Mouse (Mus musculus) midbrain, embryonic 14.5 days (tissue): ENCODE results near the gene B230217C12Rik. TPM values are rescaled to one million over a fixed set of nuclear protein-coding genes. Genes with fewer than 3 reads are reported as not detected.

Experiments
- ATAC-seq: fragments of 200-750 bp; cut with Nextera tagmentation; 2 replicates; pipeline ENCODE4 v1.8.0; 2017; ENCODE audit warnings: moderate number of reproducible peaks, moderate library complexity; ENCODE audit not compliant: low FRiP score, low TSS enrichment
- DNase-seq: peaks from one replicate; pipeline ENCODE4 v3.0.0-alpha.2; 2015
- H3K27ac ChIP-seq: fragments of 300-500 bp; sonication (generic); replicated peaks from 2 replicates; pipeline ENCODE4 v1.5.1; 2014; ENCODE audit warnings: mild to moderate bottlenecking, low read depth, low read length, moderate library complexity
- H3K27me3 ChIP-seq: fragments of 300-500 bp; sonication (generic); 2 replicates; pipeline ENCODE4 v1.6.1; 2014; ENCODE audit warnings: low read length, control low read depth, mixed read lengths; ENCODE audit not compliant: control insufficient read depth, insufficient read depth
- H3K36me3 ChIP-seq: fragments of 300-500 bp; sonication (generic); 2 replicates; pipeline ENCODE4 v1.6.1; 2014; ENCODE audit warnings: low read length, control low read depth; ENCODE audit not compliant: control insufficient read depth, insufficient read depth
- H3K4me1 ChIP-seq: fragments of 300-500 bp; sonication (generic); 2 replicates; pipeline ENCODE4 v1.6.1; 2014; ENCODE audit warnings: mild to moderate bottlenecking, antibody characterized with exemption, low read length, control low read depth; ENCODE audit not compliant: control insufficient read depth, insufficient read depth
- H3K4me2 ChIP-seq: fragments of 300-500 bp; sonication (generic); 2 replicates; pipeline ENCODE4 v1.6.1; 2014; ENCODE audit warnings: mild to moderate bottlenecking, low read length, moderate library complexity
- H3K4me3 ChIP-seq: fragments of 300-500 bp; sonication (generic); replicated peaks from 2 replicates; pipeline ENCODE4 v1.5.1; 2014; ENCODE audit warnings: low read depth, low read length
- H3K9ac ChIP-seq: fragments of 300-500 bp; sonication (generic); replicated peaks from 2 replicates; pipeline ENCODE4 v1.6.1; 2014; ENCODE audit warnings: mild to moderate bottlenecking, low read length, moderate library complexity
- H3K9me3 ChIP-seq: fragments of 300-500 bp; sonication (generic); 2 replicates; pipeline ENCODE4 v1.6.1; 2016; ENCODE audit warnings: low read length, control low read depth, mixed read lengths; ENCODE audit not compliant: control insufficient read depth
- WGBS: fragments of 180-500 bp; shearing (Covaris S2); extraction: QIAGEN DNeasy Blood & Tissue Kit; methylation state at CpG from one replicate; pipeline ENCODE4 v1.1.7; 2014; 5-methylcytosine and 5-hydroxymethylcytosine counted together
- polyA plus RNA-seq: library from polyadenylated mRNA; unstranded; fragments of >200 nt; fragmentation: Nextera tagmentation; extraction: Ambion mirVana; gene quantifications from 2 replicates; pipeline ENCODE4 v1.2.1, GENCODE M21; 2014

B230217C12Rik gene
- polyA plus RNA-seq: 32.4 and 36.5 TPM in 2 replicates

DNA sequence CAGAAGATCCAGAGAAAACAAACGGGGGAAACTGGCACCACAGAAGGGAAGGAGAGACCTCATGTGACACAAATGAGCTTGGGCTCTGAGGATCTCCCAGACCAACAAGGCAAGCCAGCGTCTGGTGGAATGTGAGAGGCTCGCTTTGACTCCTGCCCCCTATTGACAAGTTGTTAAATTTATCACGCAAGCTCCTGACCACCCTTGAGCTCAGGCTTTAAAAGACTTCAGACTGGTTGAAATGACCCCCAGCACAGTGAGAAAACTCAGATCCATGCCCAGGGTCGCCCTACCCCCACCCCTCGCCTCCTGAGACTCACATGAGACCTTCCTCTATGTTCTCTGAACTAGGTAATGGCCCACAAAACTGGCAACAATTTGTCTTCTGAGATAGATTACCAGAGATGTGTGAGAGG is at the start of gene B230217C12Rik:
Gene B230217C12Rik (plus strand): TSS at position 242 of the 416 bp plus-strand sequence.
- H3K36me3 ChIP-seq: peaks cover 23% of the 10 kb centered on the region
- H3K9ac ChIP-seq: peak within 1 kb of the TSS; percentile 70
- no peaks in the 10 kb centered on the region for H3K27me3 ChIP-seq
- 4% methylated on average over 6 of the region's 6 CpGs for WGBS
- DNase-seq: peak; percentile 82
- peak within 1 kb of the TSS; percentile 65 for H3K4me2 ChIP-seq
- 0 out of 2 replicates have a peak, but pooled peaks have one; percentile 48 for ATAC-seq
- H3K27ac ChIP-seq: peak within 1 kb of the TSS; percentile 92
- peaks cover 16% of the 10 kb centered on the region for H3K4me1 ChIP-seq
- H3K4me3 ChIP-seq: peak within 1 kb of the TSS; percentile 57
- no peaks in the 10 kb centered on the region for H3K9me3 ChIP-seq

DNA sequence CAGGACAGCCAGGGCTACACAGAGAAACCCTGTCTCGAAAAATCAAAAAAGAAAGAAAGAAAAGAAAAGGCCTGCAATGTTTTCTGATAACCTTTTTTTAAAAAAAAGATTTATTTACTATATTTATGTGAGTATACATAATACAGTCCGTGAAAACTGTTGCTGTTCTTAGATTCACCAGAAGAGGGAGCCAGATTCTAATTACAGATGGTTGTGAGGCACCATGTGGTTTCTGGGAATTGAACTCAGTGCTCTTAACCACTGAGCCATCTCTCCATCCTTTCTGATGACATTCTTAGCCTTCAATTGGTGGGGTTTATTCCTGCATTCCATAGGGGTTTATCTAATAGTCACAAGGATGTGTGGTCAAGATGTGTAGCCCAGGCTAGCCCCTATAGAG is 47.4 kb upstream of the B230217C12Rik start:
- Histone ChIP-seq H3K36me3 (no peaks in the 10 kb centered on the region), H3K27me3 (no peaks in the 10 kb centered on the region), H3K4me1 (no peaks in the 10 kb centered on the region), H3K4me3 (no peak overlapping the region), H3K27ac (no peak overlapping the region), H3K9ac (no peak overlapping the region), H3K9me3 (no peaks in the 10 kb centered on the region), H3K4me2 (no peak overlapping the region)
- ATAC-seq (no peak), DNase-seq (peak; percentile 83)
- WGBS: 6% methylated on average over 2 of the region's 2 CpGs

DNA sequence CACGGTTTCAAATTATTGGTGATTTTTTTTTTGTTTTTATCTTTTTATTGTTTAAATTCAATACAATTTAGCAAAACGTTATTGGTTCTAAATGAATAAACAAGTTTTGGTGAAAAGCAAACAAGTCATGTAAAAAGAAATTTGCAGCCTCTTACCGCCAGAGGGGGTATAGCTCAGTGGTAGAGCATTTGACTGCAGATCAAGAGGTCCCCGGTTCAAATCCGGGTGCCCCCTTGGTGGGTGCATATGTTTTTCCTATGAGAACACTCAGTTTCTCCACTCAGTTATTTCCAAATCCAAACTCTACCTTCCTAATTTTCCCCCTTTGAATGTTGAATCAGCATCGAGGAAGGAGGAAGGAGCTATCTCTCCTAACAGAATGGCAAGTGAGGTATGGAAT is 43.7 kb upstream of the B230217C12Rik start:
- H3K36me3 ChIP-seq: no peaks in the 10 kb centered on the region
- no peak overlapping the region for H3K4me2 ChIP-seq
- no peak overlapping the region for H3K4me3 ChIP-seq
- H3K9me3 ChIP-seq: no peaks in the 10 kb centered on the region
- 5% methylated on average over 6 of the region's 6 CpGs for whole genome bisulfite sequencing
- peaks cover 9% of the 10 kb centered on the region for H3K4me1 ChIP-seq
- no peak overlapping the region for H3K9ac ChIP-seq
- H3K27me3 ChIP-seq: no peaks in the 10 kb centered on the region
- H3K27ac ChIP-seq: no peak overlapping the region
- ATAC-seq (no peak), DNase-seq (peak; percentile 78)

DNA sequence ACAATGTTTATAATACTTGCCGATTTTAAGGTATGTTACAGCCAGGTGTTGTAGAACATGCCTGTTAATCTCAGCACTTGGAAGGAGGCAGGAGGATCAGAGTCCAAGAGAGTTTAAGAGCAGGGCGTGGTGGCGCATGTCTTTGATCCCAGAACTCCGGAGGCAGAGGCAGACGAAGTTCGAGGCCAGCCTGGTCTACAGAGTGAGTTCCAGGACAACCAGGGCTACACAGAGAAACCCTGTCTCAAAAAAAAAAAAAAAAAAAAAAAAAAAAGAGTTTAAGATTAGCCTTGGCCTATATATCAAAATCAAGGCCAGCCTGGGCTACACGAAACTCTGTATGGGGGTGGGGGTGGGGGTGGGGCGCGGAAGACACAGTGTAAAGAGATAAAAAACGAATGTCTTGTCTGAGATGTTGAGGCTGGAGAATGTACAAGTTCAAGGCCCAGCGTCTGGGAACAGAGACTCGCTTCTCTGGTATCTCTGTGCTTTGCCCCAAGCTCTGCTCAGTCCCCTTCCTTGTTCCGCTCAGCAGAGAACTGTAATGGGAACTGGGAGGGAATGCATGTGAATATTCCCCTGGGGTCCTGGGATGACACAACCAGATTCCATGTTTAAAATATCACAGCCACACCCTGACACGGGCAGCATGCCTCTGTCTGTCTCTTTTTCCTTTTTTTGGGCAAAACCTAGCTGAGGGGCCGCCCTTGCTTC is 43.1 kb upstream of the B230217C12Rik start:
- no peak overlapping the region for H3K9ac ChIP-seq
- H3K27ac ChIP-seq: no peak overlapping the region
- no peaks in the 10 kb centered on the region for H3K27me3 ChIP-seq
- ATAC-seq (no peak), DNase-seq (no peak)
- H3K9me3 ChIP-seq: no peaks in the 10 kb centered on the region
- H3K4me2 ChIP-seq: peak overlapping the region; percentile 72; the same call in 1 of the 2 replicates
- no peaks in the 10 kb centered on the region for H3K36me3 ChIP-seq
- 60% methylated on average over 15 of the region's 15 CpGs for WGBS
- H3K4me1 ChIP-seq: peaks cover 15% of the 10 kb centered on the region
- H3K4me3 ChIP-seq: no peak overlapping the region

DNA sequence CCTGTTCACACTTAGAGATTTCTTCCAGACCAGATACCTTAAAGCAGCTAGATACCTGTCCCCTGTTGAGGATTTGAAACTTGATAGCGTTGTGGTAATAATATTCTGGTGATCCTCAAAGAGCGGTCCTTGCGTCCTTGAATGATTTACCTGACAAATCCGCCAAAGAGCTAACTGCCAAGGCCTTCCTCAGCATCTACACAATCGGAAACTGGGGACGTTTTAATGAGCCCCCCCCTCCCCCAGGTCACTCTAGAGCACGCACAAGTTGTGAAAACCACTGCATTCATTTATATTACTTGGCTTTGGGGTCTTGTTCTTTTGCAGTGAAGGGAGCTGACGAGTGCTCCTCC is 42.5 kb upstream of the B230217C12Rik start:
- 31% methylated on average over 8 of the region's 8 CpGs for WGBS
- no peak for DNase-seq

DNA sequence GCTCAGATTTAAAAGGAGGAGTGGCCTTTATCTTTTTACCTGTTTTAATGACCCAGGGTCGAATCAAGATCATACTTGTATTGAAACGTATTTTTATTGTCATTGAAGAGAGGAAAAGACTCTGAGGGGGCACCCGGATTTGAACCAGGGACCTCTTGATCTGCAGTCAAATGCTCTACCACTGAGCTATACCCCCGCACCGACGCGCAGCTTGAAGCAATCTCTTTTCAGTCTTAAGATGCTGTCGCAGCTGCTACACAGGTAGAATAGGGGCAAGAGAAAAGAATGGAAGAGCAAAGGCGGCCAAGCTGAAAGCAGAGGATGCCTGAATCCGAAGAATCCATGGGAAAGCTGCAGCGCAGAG is 41.8 kb upstream of the B230217C12Rik start, which contains the start of gene Lasp1:
Gene Lasp1 (plus strand): TSS at position 219 of the 364 bp plus-strand sequence.
- Histone ChIP-seq H3K4me2 (peak within 1 kb of the TSS; percentile 72), H3K9ac (peak within 1 kb of the TSS; percentile 96), H3K27ac (peak within 1 kb of the TSS; percentile 96), H3K4me1 (peaks cover 19% of the 10 kb centered on the region), H3K36me3 (no peaks in the 10 kb centered on the region), H3K27me3 (no peaks in the 10 kb centered on the region), H3K4me3 (peak within 1 kb of the TSS; percentile 90), H3K9me3 (no peaks in the 10 kb centered on the region)
- WGBS: under 1% methylated on average over 11 of the region's 11 CpGs
- DNase-seq (peak; percentile 93), ATAC-seq (peak; percentile 72)

More for the DNA sequence above, 42.5 kb upstream of the B230217C12Rik start:
- Histone ChIP-seq H3K36me3 (no peaks in the 10 kb centered on the region), H3K4me3 (peak overlapping the region; percentile 90), H3K9me3 (no peaks in the 10 kb centered on the region), H3K27me3 (no peaks in the 10 kb centered on the region), H3K4me2 (peak overlapping the region; percentile 72), H3K27ac (0 out of 2 replicates have a peak overlapping the region, but pooled peaks have one; percentile 26), H3K9ac (no peak overlapping the region), H3K4me1 (peaks cover 18% of the 10 kb centered on the region)
- ATAC-seq: no peak

DNA sequence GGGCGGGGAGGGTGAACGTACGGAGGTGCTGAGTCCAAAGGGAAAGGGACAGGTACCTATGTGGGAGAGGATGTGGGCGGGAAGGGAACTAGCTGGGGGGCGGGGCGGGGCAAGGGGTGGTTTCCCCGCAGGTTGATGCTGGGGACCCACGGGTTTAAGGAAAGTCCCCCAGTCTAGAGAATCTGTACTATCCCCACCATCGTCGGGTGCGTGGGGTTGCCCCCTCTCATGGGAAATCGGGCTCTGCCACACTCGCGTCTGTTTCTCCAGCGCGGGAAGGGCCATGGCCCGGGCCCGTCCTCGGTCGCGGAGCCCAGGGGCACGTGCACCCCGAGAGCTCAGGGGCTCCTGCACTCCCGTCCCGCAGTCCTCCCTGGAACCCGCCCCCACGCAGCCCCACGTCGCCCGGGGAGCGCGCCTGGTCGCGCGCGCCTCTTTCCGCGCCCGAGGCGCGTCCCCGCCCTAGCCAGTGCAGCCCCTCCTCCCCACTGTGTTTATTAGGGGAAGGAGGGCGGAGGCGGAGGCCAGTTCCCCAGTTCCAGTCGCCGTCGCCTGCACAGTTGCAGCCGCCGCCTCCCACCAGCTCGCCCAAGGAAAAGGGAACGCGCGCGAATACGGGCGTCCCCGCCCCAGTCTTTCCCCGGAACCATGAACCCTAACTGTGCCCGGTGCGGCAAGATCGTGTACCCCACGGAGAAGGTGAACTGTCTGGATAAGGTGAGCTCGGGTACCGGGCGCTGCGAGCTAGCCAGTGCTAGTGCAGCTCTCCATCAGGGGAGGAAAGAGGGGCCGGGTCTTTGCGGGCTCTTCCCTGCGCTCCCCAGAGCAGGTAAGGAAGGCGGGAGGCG is 41.2 kb upstream of the B230217C12Rik start:
- no peaks in the 10 kb centered on the region for H3K36me3 ChIP-seq
- peak overlapping the region; percentile 96 for H3K27ac ChIP-seq
- peak overlapping the region; percentile 72 for H3K4me2 ChIP-seq
- no peaks in the 10 kb centered on the region for H3K27me3 ChIP-seq
- peaks cover 23% of the 10 kb centered on the region for H3K4me1 ChIP-seq
- ATAC-seq (peak; percentile 84), DNase-seq (peak; percentile 94)
- H3K4me3 ChIP-seq: peak overlapping the region; percentile 90
- H3K9ac ChIP-seq: peak overlapping the region; percentile 96
- WGBS: under 1% methylated on average over 71 of the region's 71 CpGs
- no peaks in the 10 kb centered on the region for H3K9me3 ChIP-seq

DNA sequence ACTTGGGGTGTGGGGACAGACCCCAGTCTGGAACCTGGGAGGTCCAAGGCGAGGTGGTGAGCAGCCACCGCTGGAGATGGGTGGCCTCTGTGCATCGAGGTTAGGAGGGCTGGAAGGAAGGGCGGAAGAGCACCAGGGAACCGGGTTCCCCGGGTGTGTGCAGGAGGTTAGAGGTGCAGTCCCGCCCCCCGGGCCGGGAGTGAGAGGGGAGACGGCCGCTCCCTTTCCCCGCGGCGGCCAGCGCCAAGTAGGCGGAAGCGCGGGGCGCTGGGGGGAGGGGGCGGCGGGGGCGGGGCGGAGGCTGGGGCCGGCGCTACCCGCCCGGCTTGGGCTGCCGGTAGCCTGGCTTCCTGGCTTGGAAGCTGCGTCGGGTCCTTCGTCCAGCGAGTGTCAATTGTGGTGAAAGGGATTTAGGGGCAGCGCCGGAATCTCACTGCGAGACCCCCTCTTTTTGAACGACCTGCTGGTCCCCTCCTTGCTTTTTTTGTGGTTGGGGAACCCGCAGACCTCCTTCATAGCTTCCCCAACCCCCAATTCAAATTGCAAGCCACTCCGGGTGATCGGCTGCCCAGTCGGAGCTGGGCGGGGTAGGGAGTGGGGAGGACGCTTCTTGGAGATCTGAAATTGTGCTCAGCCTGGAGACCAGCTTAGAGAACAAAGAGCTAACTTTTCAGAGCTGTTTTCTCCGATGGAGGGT is 40.4 kb upstream of the B230217C12Rik start:
- ATAC-seq (peak; percentile 69), DNase-seq (peak; percentile 81)
- H3K27ac ChIP-seq: peak overlapping the region; percentile 96
- H3K4me3 ChIP-seq: peak overlapping the region; percentile 90
- peak overlapping the region; percentile 72 for H3K4me2 ChIP-seq
- no peaks in the 10 kb centered on the region for H3K9me3 ChIP-seq
- under 1% methylated on average over 39 of the region's 43 CpGs for WGBS
- no peaks in the 10 kb centered on the region for H3K27me3 ChIP-seq
- H3K4me1 ChIP-seq: peaks cover 31% of the 10 kb centered on the region
- H3K9ac ChIP-seq: peak overlapping the region; percentile 96
- H3K36me3 ChIP-seq: no peaks in the 10 kb centered on the region
